Mouse (Mus musculus) stomach, postnatal 0 days (tissue): ENCODE data around the gene Phf5a. TPM values are rescaled to one million over a fixed set of nuclear protein-coding genes. Genes with fewer than 3 reads are reported as not detected.

Source experiments
- ATAC-seq: fragments of 200-750 bp; cut with Nextera tagmentation; 2 replicates; pipeline ENCODE4 v1.8.0; 2017; ENCODE audit not compliant: low FRiP score, low TSS enrichment
- DNase-seq: peaks from one replicate; pipeline ENCODE4 v3.0.0-alpha.2; 2016; ENCODE audit warnings: low spot score
- H3K27ac ChIP-seq: fragments of 300-500 bp; sonication (generic); replicated peaks from 2 replicates; pipeline ENCODE4 v1.5.1; 2014; ENCODE audit warnings: mild to moderate bottlenecking, control low read depth
- H3K27me3 ChIP-seq: fragments of 300-500 bp; sonication (generic); 2 replicates; pipeline ENCODE4 v1.6.1; 2014; ENCODE audit warnings: low read length; ENCODE audit not compliant: control insufficient read depth, insufficient read depth
- H3K36me3 ChIP-seq: fragments of 300-500 bp; sonication (generic); 2 replicates; pipeline ENCODE4 v1.6.1; 2014; ENCODE audit warnings: low read length, mixed read lengths; ENCODE audit not compliant: control insufficient read depth, insufficient read depth
- H3K4me1 ChIP-seq: fragments of 300-500 bp; sonication (generic); replicated peaks from 2 replicates; pipeline ENCODE4 v1.6.1; 2014; ENCODE audit warnings: antibody characterized with exemption; ENCODE audit not compliant: control insufficient read depth, insufficient read depth
- H3K4me2 ChIP-seq: fragments of 300-500 bp; sonication (generic); replicated peaks from 2 replicates; pipeline ENCODE4 v1.6.1; 2014; ENCODE audit warnings: low read depth, mild to moderate bottlenecking, control low read depth, moderate library complexity
- H3K4me3 ChIP-seq: fragments of 300-500 bp; sonication (generic); 2 replicates; pipeline ENCODE4 v1.5.1; 2014; ENCODE audit warnings: low read depth, low read length, control low read depth
- H3K9ac ChIP-seq: fragments of 300-500 bp; sonication (generic); 2 replicates; pipeline ENCODE4 v1.6.1; 2014; ENCODE audit warnings: mild to moderate bottlenecking, low read length, control low read depth, mixed read lengths
- H3K9me3 ChIP-seq: fragments of 300-500 bp; sonication (generic); 2 replicates; pipeline ENCODE4 v1.6.1; 2016; ENCODE audit warnings: low read length; ENCODE audit not compliant: control insufficient read depth
- CTCF ChIP-seq: IDR thresholded peaks from 2 replicates; pipeline ENCODE4 v1.5.1; 2016; ENCODE audit warnings: antibody characterized with exemption, low read depth, mild to moderate bottlenecking, moderate library complexity
- EP300 ChIP-seq: optimal IDR thresholded peaks from 2 replicates; pipeline ENCODE3; 2016; ENCODE audit warnings: antibody characterized with exemption
- WGBS: fragments of 180-500 bp; shearing (Covaris S2); extraction: QIAGEN DNeasy Blood & Tissue Kit; methylation state at CpG from one replicate; pipeline ENCODE4 v1.1.7; 2014; 5-methylcytosine and 5-hydroxymethylcytosine counted together
- polyA plus RNA-seq: library from polyadenylated mRNA; unstranded; fragments of >200 nt; fragmentation: Nextera tagmentation; extraction: Ambion mirVana; gene quantifications from 2 replicates; pipeline ENCODE4 v1.2.1, GENCODE M21; 2015

The Phf5a gene
- polyA plus RNA-seq, 1 experiment from 2014 or later, result 75.8 TPM

GRCm38 (mm10) chr15:81891140-81891802, 19.6 kb upstream of the Phf5a start:
- H3K27ac ChIP-seq, result no peak overlapping the region
- TF ChIP-seq CTCF (no peak), EP300 (no peak)
- no peak for DNase-seq
- H3K9ac ChIP-seq, result no peak overlapping the region
- no peaks in the 10 kb centered on the region for H3K27me3 ChIP-seq
- no peak overlapping the region for H3K4me2 ChIP-seq
- no peak overlapping the region for H3K4me3 ChIP-seq
- no peaks in the 10 kb centered on the region for H3K4me1 ChIP-seq
- no peak for ATAC-seq
- H3K36me3 ChIP-seq, result peaks cover 12% of the 10 kb centered on the region
- no peaks in the 10 kb centered on the region for H3K9me3 ChIP-seq
- WGBS, result 78% methylated on average over 7 of the region's 7 CpGs

DNA sequence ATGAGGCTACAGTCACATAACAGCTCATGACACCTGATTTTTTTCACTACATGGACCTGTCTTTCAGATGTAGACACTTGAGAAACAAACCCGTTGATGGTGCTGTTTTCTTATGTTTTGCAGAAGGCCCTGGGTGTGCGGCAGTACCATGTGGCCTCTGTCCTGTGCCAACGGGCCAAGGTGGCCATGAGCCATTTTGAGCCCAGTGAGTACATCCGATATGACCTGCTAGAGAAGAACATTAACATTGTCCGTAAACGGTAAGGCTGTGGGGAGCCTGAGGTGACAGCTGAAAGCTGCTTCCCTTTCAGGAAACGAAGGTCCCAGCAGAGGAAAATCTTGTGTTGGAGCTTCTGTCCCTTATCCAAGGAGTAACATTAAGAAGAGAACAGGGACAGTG, 17.5 kb upstream of the Phf5a start:
- Histone ChIP-seq H3K4me3 (no peak overlapping the region), H3K27ac (no peak overlapping the region), H3K4me1 (no peaks in the 10 kb centered on the region), H3K4me2 (no peak overlapping the region), H3K27me3 (no peaks in the 10 kb centered on the region), H3K36me3 (peaks cover 8% of the 10 kb centered on the region), H3K9me3 (no peaks in the 10 kb centered on the region), H3K9ac (no peak overlapping the region)
- no peak for TF ChIP-seq EP300
- no peak for TF ChIP-seq CTCF
- WGBS, result 91% methylated on average over 7 of the region's 7 CpGs
- no peak for ATAC-seq
- DNase-seq, result no peak

DNA sequence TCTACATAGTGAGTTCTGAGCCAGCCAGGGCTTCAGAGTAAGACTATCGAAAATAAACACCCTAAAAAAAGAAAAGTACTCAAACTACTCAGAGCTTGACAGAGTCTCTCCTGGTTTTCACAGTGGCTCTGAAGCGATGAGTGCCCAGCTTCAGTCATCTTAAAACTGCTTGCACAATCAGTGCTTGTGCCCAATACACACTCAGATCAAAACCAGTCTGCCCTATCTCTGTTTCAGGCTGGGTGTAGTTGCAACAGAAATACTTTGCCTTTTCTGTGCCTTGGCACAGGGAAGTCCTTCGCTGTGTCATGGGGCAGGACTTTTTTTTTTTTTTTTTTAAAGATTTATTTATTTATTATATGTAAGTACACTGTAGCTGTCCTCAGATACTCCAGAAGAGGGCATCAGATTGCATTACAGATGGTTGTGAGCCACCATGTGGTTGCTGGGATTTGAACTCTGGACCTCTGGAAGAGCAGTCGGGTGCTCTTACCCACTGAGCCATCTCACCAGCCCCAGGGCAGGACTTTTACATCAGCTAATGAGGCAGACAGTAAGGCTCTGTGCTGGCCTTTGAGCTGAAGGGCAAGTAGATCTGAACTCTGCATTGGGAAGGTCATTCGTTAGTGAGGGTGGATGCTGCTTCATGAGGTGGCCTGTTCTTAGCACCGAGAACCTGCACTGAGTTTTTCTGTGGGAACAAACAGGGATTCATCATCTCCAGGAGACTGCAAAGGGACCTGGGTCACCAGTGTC, 15.3 kb upstream of the Phf5a start:
- H3K36me3 ChIP-seq, result peaks cover 5% of the 10 kb centered on the region; the same call in 1 of the 2 replicates
- H3K4me2 ChIP-seq, result no peak overlapping the region
- H3K4me3 ChIP-seq, result no peak overlapping the region
- 90% methylated on average over 6 of the region's 6 CpGs for WGBS
- no peaks in the 10 kb centered on the region for H3K9me3 ChIP-seq
- no peaks in the 10 kb centered on the region for H3K4me1 ChIP-seq
- H3K27ac ChIP-seq, result no peak overlapping the region
- H3K9ac ChIP-seq, result no peak overlapping the region
- no peak for ATAC-seq
- TF ChIP-seq EP300 (no peak), CTCF (no peak)
- DNase-seq, result no peak
- H3K27me3 ChIP-seq, result no peaks in the 10 kb centered on the region

DNA sequence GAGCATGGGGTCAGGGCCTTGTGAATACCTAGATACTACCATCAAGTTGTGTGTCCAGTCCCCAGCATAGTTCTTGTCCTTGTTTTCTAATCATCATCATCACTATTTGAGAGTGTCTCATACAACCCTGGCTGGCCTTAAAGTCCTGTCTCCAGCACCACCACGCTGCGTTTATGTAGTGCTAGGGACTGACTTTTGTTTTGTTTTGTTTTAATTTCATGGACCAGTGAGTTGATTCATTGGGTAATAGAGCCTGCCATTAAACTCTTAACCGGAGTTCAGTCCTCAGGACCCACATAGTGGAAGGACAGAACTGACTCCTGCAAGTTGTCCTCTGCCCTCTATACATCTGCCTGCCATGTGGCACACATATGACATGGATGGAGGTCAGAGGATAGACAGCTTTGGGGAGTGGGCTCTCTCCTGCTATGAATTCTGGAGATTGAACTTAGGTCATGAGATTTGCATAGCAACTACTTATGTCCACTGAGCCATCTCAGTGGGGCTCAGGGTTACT, 13.8 kb upstream of the Phf5a start:
- Histone ChIP-seq H3K9me3 (no peaks in the 10 kb centered on the region), H3K27ac (no peak overlapping the region), H3K4me2 (no peak overlapping the region), H3K9ac (no peak overlapping the region), H3K36me3 (peaks cover 5% of the 10 kb centered on the region; the same call in 1 of the 2 replicates), H3K27me3 (no peaks in the 10 kb centered on the region), H3K4me1 (no peaks in the 10 kb centered on the region), H3K4me3 (no peak overlapping the region)
- DNase-seq (no peak), ATAC-seq (no peak)
- WGBS, result 86% methylated on average over 3 of the region's 3 CpGs
- TF ChIP-seq CTCF (no peak), EP300 (no peak)

DNA sequence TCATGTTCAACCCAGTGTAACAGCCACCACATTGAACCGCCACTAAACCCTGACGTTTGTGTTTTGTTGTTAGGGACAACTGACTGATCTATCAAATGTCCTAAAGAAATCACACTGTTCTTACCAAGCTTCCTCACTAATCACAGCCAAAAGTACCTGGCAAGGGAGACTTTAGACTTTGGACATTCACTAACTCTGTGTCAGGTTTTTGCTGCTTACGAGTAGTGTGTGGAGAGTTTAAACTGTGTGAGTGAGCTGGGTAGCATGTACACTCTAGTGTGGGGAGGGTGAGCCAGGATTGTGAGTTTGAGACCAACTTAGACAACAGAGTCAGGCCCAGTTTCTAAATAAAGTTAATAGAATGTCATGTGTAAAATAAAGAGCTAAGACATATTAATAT, 10.6 kb upstream of the Phf5a start:
- no peak overlapping the region for H3K4me2 ChIP-seq
- DNase-seq (no peak), ATAC-seq (no peak)
- no peak overlapping the region for H3K9ac ChIP-seq
- WGBS, result 85% methylated on average over 3 of the region's 3 CpGs
- no peaks in the 10 kb centered on the region for H3K27me3 ChIP-seq
- TF ChIP-seq CTCF (no peak), EP300 (no peak)
- H3K9me3 ChIP-seq, result no peaks in the 10 kb centered on the region
- no peaks in the 10 kb centered on the region for H3K36me3 ChIP-seq
- H3K27ac ChIP-seq, result no peak overlapping the region
- H3K4me1 ChIP-seq, result no peaks in the 10 kb centered on the region
- no peak overlapping the region for H3K4me3 ChIP-seq
